Mouse (Mus musculus): ENCODE measurements at regions not wholly inside any gene's neighbourhood (a gene's known extent, or its start where the extent isn't known, plus 50 kb on each side); places are given as distances from the start of the nearest gene placed in this dataset.

DNA sequence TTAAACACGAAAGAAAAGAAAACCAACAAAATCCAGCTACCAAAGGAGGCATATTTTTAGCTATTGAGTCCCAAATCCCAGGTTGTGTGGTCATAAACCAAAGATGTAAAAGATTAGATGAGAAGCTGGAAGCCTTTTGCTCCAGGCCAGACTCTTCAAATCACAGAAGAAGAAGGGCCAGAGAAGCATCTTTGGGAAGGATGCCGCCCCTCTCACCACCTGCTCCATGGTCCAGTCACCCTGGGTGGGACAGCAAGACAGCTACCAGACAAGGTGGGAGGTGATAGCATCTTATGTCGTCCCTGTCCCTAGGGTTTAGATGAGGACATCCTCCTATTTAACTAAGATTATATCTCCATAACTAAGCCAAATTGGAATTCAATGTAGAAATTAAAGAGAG lies 95.1 kb upstream of the Myocd start:
- TF ChIP-seq ZNF384 (IDR thresholded peaks at IDR 0.05; ENCODE audit: low read depth, low read length) = no peak
- no peak for TF ChIP-seq HCFC1 (IDR thresholded peaks at IDR 0.05; ENCODE audit: borderline replicate concordance, insufficient read depth, low read length)
- no peak for TF ChIP-seq ZC3H11A (IDR thresholded peaks at IDR 0.05; ENCODE audit: borderline replicate concordance, low read depth, low read length)
- no peak for TF ChIP-seq CHD2 (IDR thresholded peaks at IDR 0.05; ENCODE audit: low read depth, low read length)

Data from ES-E14 (cell line).